Mouse (Mus musculus): ENCODE results near the gene Plekha4. TPM values are rescaled to one million over a fixed set of nuclear protein-coding genes. Genes with fewer than 3 reads are reported as not detected.

Gene Plekha4
- 1.6 and 2.5 TPM in 2 replicates for polyA plus RNA-seq (2015; fragmentation: Nextera tagmentation; extraction: Ambion mirVana)

DNA sequence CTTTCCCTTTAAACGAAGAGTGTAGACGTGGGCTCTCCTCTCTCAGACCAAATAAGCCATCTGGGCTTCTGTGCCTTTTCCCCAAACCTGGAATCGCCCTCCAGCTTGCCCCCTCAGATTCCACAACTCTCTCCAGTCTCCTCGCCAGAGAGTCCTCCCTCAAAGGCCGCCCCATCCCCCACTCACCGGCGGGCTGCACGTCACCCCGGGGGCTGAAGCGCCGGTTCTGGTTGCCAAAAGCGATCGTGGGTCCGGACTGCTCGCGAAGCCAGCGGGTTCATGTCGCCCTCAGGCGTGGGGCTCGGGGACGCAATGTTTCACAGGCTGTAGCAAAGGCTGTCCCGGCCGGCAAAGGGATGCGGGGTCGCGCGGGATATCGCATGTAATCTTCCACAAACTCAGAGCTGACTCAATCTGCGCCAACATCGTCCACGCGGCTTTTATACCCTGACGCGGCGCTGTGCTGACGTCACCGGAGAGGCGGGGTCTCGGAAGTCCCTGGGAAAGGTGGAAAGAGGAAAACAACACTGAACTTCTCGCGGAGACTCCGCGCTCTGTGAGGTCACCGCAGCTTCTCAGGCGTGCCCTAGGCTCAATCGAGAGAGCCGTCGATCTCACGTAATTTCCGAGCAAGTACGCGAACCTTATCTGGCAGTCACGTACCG is at the start of gene Plekha4, which contains the start of gene Ppp1r15a:
TSS of gene Plekha4 (plus strand) at position 522 of the 665 bp plus-strand sequence.
TSS of gene Ppp1r15a (minus strand) at position 460 of the 665 bp plus-strand sequence.

DNA sequence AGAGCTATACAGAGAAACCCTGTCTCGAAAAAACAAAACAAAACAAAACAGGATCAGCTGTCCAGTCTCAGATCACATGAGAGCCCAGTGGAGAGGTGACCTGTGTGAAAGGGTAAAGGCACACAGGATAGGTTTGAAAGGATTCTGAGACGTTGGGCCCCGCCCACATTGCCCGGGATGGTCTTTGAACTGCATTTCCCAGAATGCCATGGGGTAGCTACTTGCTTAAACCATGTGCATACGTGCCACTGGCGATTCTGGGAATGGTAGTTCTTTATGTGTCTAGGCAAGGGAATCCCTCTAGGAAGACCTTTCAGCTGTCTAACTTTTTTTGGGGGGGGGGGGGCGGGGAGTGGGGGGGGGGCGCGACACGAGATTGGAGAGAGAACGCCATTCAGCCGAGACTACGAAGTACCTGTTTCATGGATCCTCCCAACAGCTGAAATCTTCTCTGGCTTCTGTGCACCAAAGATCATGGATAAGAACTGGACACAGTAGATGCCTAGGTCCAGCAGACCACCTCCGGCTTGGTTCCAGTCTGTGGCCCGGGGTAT is 44.7 kb upstream of the Plekha4 start, which contains the start of gene Tulp2:
TSS of gene Tulp2 (plus strand) at position 504 of the 554 bp plus-strand sequence.

DNA sequence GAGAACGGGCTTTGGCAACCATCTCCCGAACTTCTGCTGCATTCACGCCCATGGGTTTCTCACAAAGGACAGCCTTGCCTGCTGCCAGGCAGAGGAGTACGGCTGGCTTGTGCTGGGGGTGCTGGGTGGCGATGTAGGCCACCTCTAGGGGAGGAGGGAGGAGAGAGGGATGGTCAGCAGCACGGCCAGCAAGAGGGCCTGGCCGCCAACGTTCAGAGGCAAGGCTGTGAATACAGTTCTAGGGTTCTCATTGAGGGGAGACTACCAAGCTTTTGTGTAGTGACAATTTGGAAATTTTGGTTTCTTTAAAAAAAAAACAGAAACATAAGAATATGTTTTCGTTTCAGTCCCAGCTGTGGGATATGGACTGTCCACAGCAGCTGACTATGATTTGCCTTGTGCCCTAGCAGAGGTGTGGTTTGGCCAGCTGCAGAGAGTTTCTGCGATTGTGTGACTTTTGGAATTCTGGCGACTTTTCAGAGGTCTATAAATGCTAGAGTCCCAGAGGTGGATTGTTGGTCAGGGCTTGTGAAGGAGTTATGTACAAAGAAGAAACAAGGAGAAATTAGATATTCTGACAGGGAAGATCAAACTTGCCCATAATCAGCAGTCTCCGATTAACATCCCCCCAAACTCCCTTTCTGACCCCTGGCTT is 39.2 kb upstream of the Plekha4 start, which contains the start of gene Gm45808:
TSS of gene Gm45808 (minus strand) at position 51 of the 655 bp plus-strand sequence.

DNA sequence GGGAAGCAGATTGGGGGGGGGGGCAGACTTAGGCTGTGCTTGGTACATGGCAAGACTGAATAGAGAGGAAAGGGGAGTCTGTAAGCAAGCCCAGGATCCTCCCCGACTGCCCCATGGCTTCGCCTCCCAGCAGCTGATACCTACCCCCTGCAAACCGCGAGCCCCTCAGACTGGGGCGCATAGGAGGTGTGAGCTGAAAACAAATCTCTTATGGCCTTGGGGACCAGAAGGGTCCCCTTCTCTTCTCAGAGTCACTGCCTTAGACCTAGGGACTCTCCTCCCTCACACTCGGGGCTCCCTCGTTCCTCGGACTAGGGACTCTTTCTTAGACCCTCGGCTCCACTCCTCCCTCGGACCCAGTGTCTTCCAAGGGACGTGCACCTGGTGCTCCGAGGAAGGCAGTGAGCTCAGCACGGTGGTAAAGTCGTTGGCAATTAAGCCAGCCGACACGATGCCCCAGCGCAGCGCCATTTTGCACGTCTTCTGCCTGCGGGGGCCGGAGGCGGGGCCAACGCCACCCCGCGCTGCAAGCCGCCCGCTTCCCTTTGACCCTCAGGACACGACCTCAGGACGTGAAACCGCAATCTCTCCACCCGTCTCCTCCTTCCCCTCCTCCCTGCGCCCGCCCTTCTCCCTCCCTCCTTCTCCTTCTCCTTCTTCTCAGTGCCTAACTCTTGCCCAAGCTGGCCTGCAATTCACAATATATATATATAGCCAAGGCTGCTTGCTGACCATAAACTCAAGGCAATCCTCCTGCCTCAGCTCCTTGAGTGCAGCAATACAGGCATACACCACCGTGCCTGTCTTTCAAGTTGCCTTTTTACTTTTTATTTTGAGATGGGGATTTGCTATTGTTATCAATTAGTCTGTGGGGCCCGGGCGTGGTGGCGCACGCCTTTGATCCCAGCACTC is 37.6 kb upstream of the Plekha4 start, which contains the start of gene Dhdh:
TSS of gene Dhdh (minus strand) at position 513 of the 912 bp plus-strand sequence.

DNA sequence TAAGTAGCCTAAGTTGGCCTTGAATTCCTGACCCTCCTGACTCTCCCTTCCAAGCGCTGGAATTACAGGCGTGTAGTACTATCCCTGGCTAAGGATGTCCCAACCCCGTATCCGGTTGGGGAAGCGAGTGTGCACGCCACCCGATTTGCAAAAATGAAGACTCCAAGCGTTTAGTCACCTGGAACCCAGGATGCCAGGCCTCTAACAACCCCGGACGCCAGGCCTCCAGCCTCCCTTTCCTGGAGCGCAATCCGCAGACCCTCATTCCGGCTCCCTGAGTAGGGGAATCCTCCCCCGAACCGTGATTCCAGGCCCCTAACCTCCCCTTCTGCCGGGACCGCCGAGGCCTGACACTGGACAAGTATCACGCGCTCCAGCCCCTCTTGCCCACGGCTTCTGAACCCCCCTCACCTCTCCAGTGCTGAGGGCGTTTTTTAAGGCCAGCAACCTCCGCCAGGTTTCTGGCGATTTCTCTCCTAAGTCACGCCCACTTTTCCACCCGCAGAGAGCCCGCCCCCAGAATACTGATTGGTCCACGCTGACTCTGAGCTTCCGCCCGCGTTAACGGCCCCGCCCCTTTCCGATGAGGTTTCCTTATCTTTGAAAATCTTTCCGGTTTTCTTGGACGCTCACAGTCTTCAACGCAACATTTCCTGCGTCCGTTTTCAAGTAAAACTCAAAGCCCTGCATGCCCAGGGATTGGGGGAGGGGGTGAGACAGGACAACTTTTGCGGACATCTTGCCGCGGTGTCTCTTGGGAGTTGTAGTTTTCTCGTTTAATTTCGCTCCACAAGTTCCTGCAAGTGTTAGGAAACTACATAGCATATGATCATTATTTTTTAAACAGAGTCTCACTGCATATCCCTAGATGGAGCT is 16.0 kb upstream of the Plekha4 start, which contains the start of gene Nucb1:
TSS of gene Nucb1 (minus strand) at position 495 of the 876 bp plus-strand sequence.

DNA sequence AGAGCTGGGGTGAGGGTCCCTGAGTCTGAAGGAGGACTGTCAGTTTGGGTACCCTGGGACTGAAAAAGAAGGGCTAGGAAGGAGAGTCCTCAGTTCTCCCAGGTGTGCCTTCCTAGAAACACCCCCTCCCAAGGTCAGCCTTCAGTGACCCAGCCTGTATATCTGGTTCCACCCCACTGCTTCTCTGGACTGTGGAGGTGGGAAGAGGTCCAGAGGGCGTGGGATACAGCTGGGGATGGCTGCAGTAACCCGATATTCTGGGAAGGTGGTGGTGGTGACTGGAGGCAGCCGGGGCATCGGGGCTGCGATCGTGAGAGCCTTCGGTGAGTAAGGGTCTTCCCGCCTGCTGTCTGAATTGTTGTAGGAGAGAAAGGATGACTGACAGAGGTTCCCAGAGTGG is 28.6 kb downstream of the Plekha4 start, which contains the start of gene Hsd17b14:
TSS of gene Hsd17b14 (plus strand) at position 150 of the 400 bp plus-strand sequence.

DNA sequence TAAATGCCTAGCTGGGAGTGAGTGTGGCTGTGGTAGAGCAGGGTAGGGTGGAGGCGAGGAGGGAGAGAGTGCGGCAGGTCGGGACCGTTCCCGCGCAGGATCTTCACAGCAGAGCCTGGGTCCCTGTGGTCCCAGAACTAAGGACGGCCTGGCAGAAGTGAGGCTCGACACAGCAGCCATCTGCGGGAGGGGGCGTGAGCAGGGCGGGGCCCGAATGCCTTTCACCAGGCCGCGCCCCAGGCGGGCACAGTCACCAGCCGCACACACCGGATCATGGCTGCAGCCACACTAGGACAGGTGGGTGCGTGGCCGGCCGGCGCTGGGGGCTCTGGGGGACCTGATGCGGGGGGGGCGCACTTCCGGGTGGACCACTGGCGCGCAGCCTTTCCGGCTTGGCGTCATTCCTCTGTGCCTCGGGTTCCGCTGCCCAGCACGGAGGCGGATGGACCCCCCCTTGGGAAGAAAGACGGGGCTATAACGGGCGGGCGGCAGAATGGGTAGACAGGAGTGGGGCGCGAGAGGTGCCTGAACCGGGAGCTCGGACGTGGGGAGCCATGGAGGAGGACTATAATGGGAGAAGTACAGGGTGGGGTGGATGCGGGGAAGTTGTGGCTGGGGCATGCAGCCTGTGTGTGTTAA is 44.1 kb downstream of the Plekha4 start, which contains the start of gene Bcat2:
TSS of gene Bcat2 (plus strand) at position 51 of the 639 bp plus-strand sequence.

Other genes with a start within 250 kb of the Plekha4 start
- gene Slc6a21, start 248.8 kb upstream of the Plekha4 start, polyA plus RNA-seq (2015; fragmentation: Nextera tagmentation; extraction: Ambion mirVana), result not detected in 2 replicates
- gene Trpm4, start 192.6 kb upstream of the Plekha4 start, polyA plus RNA-seq (2015; fragmentation: Nextera tagmentation; extraction: Ambion mirVana), result 2.9 and 4.7 TPM in 2 replicates
- gene Hrc, start 191.0 kb upstream of the Plekha4 start, polyA plus RNA-seq (2015; fragmentation: Nextera tagmentation; extraction: Ambion mirVana), result 0.06 and 0.12 TPM in 2 replicates
- 0.35 and 0.65 TPM in 2 replicates for gene Ppfia3, start 159.3 kb upstream of the Plekha4 start, polyA plus RNA-seq (2015; fragmentation: Nextera tagmentation; extraction: Ambion mirVana)
- 0.41 TPM in 1 of 2 replicates, not detected in the other for gene Lin7b, start 155.7 kb upstream of the Plekha4 start, polyA plus RNA-seq (2015; fragmentation: Nextera tagmentation; extraction: Ambion mirVana)
- 126 and 132 TPM in 2 replicates for gene Snrnp70, start 130.6 kb upstream of the Plekha4 start, polyA plus RNA-seq (2015; fragmentation: Nextera tagmentation; extraction: Ambion mirVana)
- gene Kcna7, start 120.7 kb upstream of the Plekha4 start, polyA plus RNA-seq (2015; fragmentation: Nextera tagmentation; extraction: Ambion mirVana), result 0.05 and 0.06 TPM in 2 replicates
- gene Ntf5, start 112.6 kb upstream of the Plekha4 start, polyA plus RNA-seq (2015; fragmentation: Nextera tagmentation; extraction: Ambion mirVana), result 1.1 and 1.4 TPM in 2 replicates
- not detected in 2 replicates for gene Lhb, start 105.5 kb upstream of the Plekha4 start, polyA plus RNA-seq (2015; fragmentation: Nextera tagmentation; extraction: Ambion mirVana)
- 5.7 and 6.9 TPM in 2 replicates for gene Gys1, start 91.5 kb upstream of the Plekha4 start, polyA plus RNA-seq (2015; fragmentation: Nextera tagmentation; extraction: Ambion mirVana)
- 97.6 and 107 TPM in 2 replicates for gene Ruvbl2, start 88.2 kb upstream of the Plekha4 start, polyA plus RNA-seq (2015; fragmentation: Nextera tagmentation; extraction: Ambion mirVana)
- 4,601 and 4,690 TPM in 2 replicates for gene Ftl1, start 66.4 kb upstream of the Plekha4 start, polyA plus RNA-seq (2015; fragmentation: Nextera tagmentation; extraction: Ambion mirVana)
- gene Bax, start 59.4 kb upstream of the Plekha4 start, polyA plus RNA-seq (2015; fragmentation: Nextera tagmentation; extraction: Ambion mirVana), result 119 TPM in 2 replicates
- gene Tulp2, start 44.5 kb upstream of the Plekha4 start, polyA plus RNA-seq (2015; fragmentation: Nextera tagmentation; extraction: Ambion mirVana), result 0.73 and 0.78 TPM in 2 replicates
- gene Gm45808, start 39.5 kb upstream of the Plekha4 start, polyA plus RNA-seq (2015; fragmentation: Nextera tagmentation; extraction: Ambion mirVana), result not detected in 2 replicates
- gene Dhdh, start 37.5 kb upstream of the Plekha4 start, polyA plus RNA-seq (2015; fragmentation: Nextera tagmentation; extraction: Ambion mirVana), result 2.0 and 2.8 TPM in 2 replicates
- gene Nucb1, start 15.9 kb upstream of the Plekha4 start, polyA plus RNA-seq (2015; fragmentation: Nextera tagmentation; extraction: Ambion mirVana), result 129 and 141 TPM in 2 replicates
- 173 and 199 TPM in 2 replicates for gene Ppp1r15a, start 62 bp upstream of the Plekha4 start, polyA plus RNA-seq (2015; fragmentation: Nextera tagmentation; extraction: Ambion mirVana)
- gene Hsd17b14, start 28.6 kb downstream of the Plekha4 start, polyA plus RNA-seq (2015; fragmentation: Nextera tagmentation; extraction: Ambion mirVana), result 1.5 and 1.7 TPM in 2 replicates
- 47.3 and 52.6 TPM in 2 replicates for gene Bcat2, start 43.8 kb downstream of the Plekha4 start, polyA plus RNA-seq (2015; fragmentation: Nextera tagmentation; extraction: Ambion mirVana)
- 0.13 TPM in 1 of 2 replicates, not detected in the other for gene Fgf21, start 89.2 kb downstream of the Plekha4 start, polyA plus RNA-seq (2015; fragmentation: Nextera tagmentation; extraction: Ambion mirVana)
- not detected in 2 replicates for gene Fut1, start 91.0 kb downstream of the Plekha4 start, polyA plus RNA-seq (2015; fragmentation: Nextera tagmentation; extraction: Ambion mirVana)
- gene Izumo1, start 95.5 kb downstream of the Plekha4 start, polyA plus RNA-seq (2015; fragmentation: Nextera tagmentation; extraction: Ambion mirVana), result 0.06 TPM in 1 of 2 replicates, not detected in the other
- gene Rasip1, start 101.2 kb downstream of the Plekha4 start, polyA plus RNA-seq (2015; fragmentation: Nextera tagmentation; extraction: Ambion mirVana), result 7.4 and 9.0 TPM in 2 replicates
- 2.5 and 3.1 TPM in 2 replicates for gene Mamstr, start 113.6 kb downstream of the Plekha4 start, polyA plus RNA-seq (2015; fragmentation: Nextera tagmentation; extraction: Ambion mirVana)
- 0.10 and 0.32 TPM in 2 replicates for gene Fut2, start 140.1 kb downstream of the Plekha4 start, polyA plus RNA-seq (2015; fragmentation: Nextera tagmentation; extraction: Ambion mirVana)
- not detected in 2 replicates for gene Ntn5, start 157.7 kb downstream of the Plekha4 start, polyA plus RNA-seq (2015; fragmentation: Nextera tagmentation; extraction: Ambion mirVana)
- gene Sec1, start 168.1 kb downstream of the Plekha4 start, polyA plus RNA-seq (2015; fragmentation: Nextera tagmentation; extraction: Ambion mirVana), result 0.10 TPM in 1 of 2 replicates, not detected in the other
- 0.72 and 1.8 TPM in 2 replicates for gene Car11, start 173.5 kb downstream of the Plekha4 start, polyA plus RNA-seq (2015; fragmentation: Nextera tagmentation; extraction: Ambion mirVana)
- gene Dbp, start 178.8 kb downstream of the Plekha4 start, polyA plus RNA-seq (2015; fragmentation: Nextera tagmentation; extraction: Ambion mirVana), result 2.1 and 2.9 TPM in 2 replicates
- gene Rpl18, start 189.1 kb downstream of the Plekha4 start, polyA plus RNA-seq (2015; fragmentation: Nextera tagmentation; extraction: Ambion mirVana), result 888 and 898 TPM in 2 replicates
- gene Sphk2, start 191.7 kb downstream of the Plekha4 start, polyA plus RNA-seq (2015; fragmentation: Nextera tagmentation; extraction: Ambion mirVana), result 9.7 and 11.7 TPM in 2 replicates
- gene Fam83e, start 194.9 kb downstream of the Plekha4 start, polyA plus RNA-seq (2015; fragmentation: Nextera tagmentation; extraction: Ambion mirVana), result 0.29 and 0.65 TPM in 2 replicates
- not detected in 2 replicates for gene Spaca4, start 199.5 kb downstream of the Plekha4 start, polyA plus RNA-seq (2015; fragmentation: Nextera tagmentation; extraction: Ambion mirVana)

All from spleen, postnatal 0 days (tissue).